Mouse (Mus musculus): ENCODE measurements around the gene Haspin.

GRCm38 (mm10) chr11:73160811-73161200, 22.7 kb upstream of the Haspin start:
- TF ChIP-seq ZC3H11A (IDR thresholded peaks at IDR 0.05; ENCODE audit: low read depth, low read length) = no peak
- TF ChIP-seq POLR2A (IDR thresholded peaks at IDR 0.05; ENCODE audit: low read depth, low read length) = no peak
- no peak for TF ChIP-seq TCF12 (IDR thresholded peaks at IDR 0.05; ENCODE audit: low read depth, low read length)
- no peak for TF ChIP-seq CTCF (conservative IDR thresholded peaks at IDR 0.05 in 1 of 2, IDR thresholded peaks at IDR 0.05 in 1 of 2; ENCODE audit: low read depth in 2 of 2, low read length in 2 of 2)

All from CH12.LX (cell line).